Mouse (Mus musculus) myocyte (in vitro differentiated cells): ENCODE results near the gene Nelfe. TPM values are rescaled to one million over a fixed set of nuclear protein-coding genes. Genes with fewer than 3 reads are reported as not detected.
"Not testable (repeated sequence)": the region's sequence is repeated elsewhere in the genome, so short reads cannot be mapped to it uniquely, and the experiment has no call there.

Experiments used
- H3K27me3 ChIP-seq: one replicate; pipeline ENCODE4 v1.6.1; 2011; ENCODE audit not compliant: control insufficient read depth, insufficient read depth, insufficient read length
- H3K36me3 ChIP-seq: one replicate; pipeline ENCODE4 v1.6.1; 2011; ENCODE audit not compliant: control insufficient read depth, insufficient read depth
- H3K4me2 ChIP-seq: one replicate; pipeline ENCODE4 v1.6.1; 2011; ENCODE audit warnings: low read depth, control low read depth
- H3K4me3 ChIP-seq: one replicate; pipeline ENCODE4 v1.5.1; 2011; ENCODE audit warnings: mild to moderate bottlenecking, control low read depth, moderate library complexity
- H3K79me2 ChIP-seq: one replicate; pipeline ENCODE4 v1.6.1; 2011; ENCODE audit not compliant: control insufficient read depth, insufficient read depth
- H3ac ChIP-seq: one replicate; pipeline ENCODE4 v1.6.1; 2011; ENCODE audit not compliant: control insufficient read depth, insufficient read length
- CEBPB ChIP-seq: IDR thresholded peaks from 2 replicates; pipeline ENCODE4 v1.6.1; 2011; ENCODE audit warnings: mild to moderate bottlenecking, moderate library complexity; ENCODE audit not compliant: poor library complexity, insufficient read depth, severe bottlenecking
- E2F4 ChIP-seq: IDR thresholded peaks from one replicate; pipeline ENCODE4 v1.6.1; 2011; ENCODE audit warnings: mild to moderate bottlenecking, control low read depth, moderate library complexity; ENCODE audit not compliant: insufficient read depth
- MAX ChIP-seq: IDR thresholded peaks from one replicate; pipeline ENCODE4 v1.6.1; 2011; ENCODE audit warnings: low read depth, mild to moderate bottlenecking, control low read depth
- MYOD1 ChIP-seq, 3 experiments: IDR thresholded peaks; one replicate each; pipeline ENCODE4 v1.6.1; 2011; ENCODE audit warnings: control low read depth in 2 of 3, low read depth in 2 of 3, mild to moderate bottlenecking in 2 of 3, moderate library complexity in 1 of 3; ENCODE audit not compliant: insufficient read length in 2 of 3, control insufficient read depth in 1 of 3
- MYOG ChIP-seq, 3 experiments: IDR thresholded peaks; one replicate each; pipeline ENCODE4 v1.6.1; 2011; ENCODE audit warnings: control low read depth in 2 of 3, low read depth in 2 of 3, mild to moderate bottlenecking in 2 of 3; ENCODE audit not compliant: insufficient read length in 2 of 3, control insufficient read depth in 1 of 3, insufficient read depth in 1 of 3
- POLR2A ChIP-seq: IDR thresholded peaks from one replicate; pipeline ENCODE4 v1.6.1; 2011; ENCODE audit warnings: low read depth, mild to moderate bottlenecking, control low read depth, moderate library complexity; ENCODE audit not compliant: insufficient read length
- POLR2AphosphoS2 ChIP-seq: IDR thresholded peaks from one replicate; pipeline ENCODE4 v1.6.1; 2011; ENCODE audit warnings: low read depth, control low read depth; ENCODE audit not compliant: insufficient read length
- REST ChIP-seq: IDR thresholded peaks from one replicate; pipeline ENCODE4 v1.6.1; 2011; ENCODE audit warnings: mild to moderate bottlenecking, control low read depth, moderate library complexity; ENCODE audit not compliant: insufficient read depth, insufficient read length
- SRF ChIP-seq: IDR thresholded peaks from one replicate; pipeline ENCODE4 v1.6.1; 2011; ENCODE audit warnings: low read depth; ENCODE audit not compliant: control insufficient read depth, insufficient read length
- TCF12 ChIP-seq: IDR thresholded peaks from one replicate; pipeline ENCODE4 v1.6.1; 2011; ENCODE audit warnings: mild to moderate bottlenecking, control low read depth; ENCODE audit not compliant: poor library complexity, insufficient read depth, severe bottlenecking
- TCF3 ChIP-seq: IDR thresholded peaks from one replicate; pipeline ENCODE4 v1.6.1; 2011; ENCODE audit warnings: low read depth, control low read depth; ENCODE audit not compliant: insufficient read length
- USF1 ChIP-seq: IDR thresholded peaks from one replicate; pipeline ENCODE4 v1.6.1; 2011; ENCODE audit warnings: low read depth, mild to moderate bottlenecking, control low read depth, moderate library complexity
- polyA plus RNA-seq: library from polyadenylated mRNA; unstranded; fragments of >200 nt; fragmentation: generic; extraction: Trizol; gene quantifications from one replicate; pipeline ENCODE4 v1.2.1, GENCODE M21; 2012; ENCODE audit warnings: missing spikeins

Nelfe gene
- polyA plus RNA-seq, 1 experiment: 60.0 TPM

DNA sequence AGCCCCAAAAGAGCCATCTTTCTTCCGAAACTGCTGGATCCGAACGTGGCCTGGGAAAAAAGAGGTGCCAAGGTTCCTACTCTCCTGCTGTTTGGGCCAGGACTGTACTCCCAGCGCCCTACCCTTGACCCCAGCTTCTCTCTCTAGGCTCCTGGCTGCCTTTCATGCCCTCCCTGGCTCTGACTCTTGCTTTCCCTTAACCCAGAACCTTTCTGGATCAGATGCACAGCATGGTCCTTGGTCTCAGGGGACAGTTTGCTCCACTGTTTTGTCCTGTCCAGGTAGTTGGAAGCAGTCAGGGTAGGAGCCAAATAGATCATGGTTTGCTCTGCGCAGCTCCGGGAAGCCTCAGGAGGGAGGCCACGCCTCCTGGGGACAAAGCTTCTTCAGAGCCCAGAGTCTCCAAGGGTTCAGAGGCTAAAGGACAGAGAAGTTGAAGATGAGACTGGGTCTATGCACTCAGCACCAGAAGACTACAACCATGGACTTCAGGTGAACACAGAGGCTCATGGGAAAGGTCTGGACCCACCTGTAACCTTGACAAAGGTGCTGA is 35.3 kb upstream of the Nelfe start:
- Histone ChIP-seq H3K4me3 (no peak overlapping the region), H3K4me2 (no peak overlapping the region)

GRCm38 (mm10) chr17:34830776-34831175 is 19.4 kb upstream of the Nelfe start:
- Histone ChIP-seq H3K36me3 (peaks cover 20% of the 10 kb centered on the region), H3K79me2 (peaks cover 15% of the 10 kb centered on the region)
- not testable (repeated sequence) for H3K27me3 ChIP-seq, H3ac ChIP-seq, H3K4me3 ChIP-seq, H3K4me2 ChIP-seq

More for the DNA sequence above, 35.3 kb upstream of the Nelfe start:
- Histone ChIP-seq H3ac (no peak overlapping the region), H3K36me3 (no peaks in the 10 kb centered on the region), H3K27me3 (no peaks in the 10 kb centered on the region), H3K79me2 (no peaks in the 10 kb centered on the region)
- TF ChIP-seq POLR2A: no peak
- TF ChIP-seq MAX: no peak
- TF ChIP-seq E2F4: no peak
- TF ChIP-seq USF1: no peak
- TF ChIP-seq TCF3: no peak
- no peak for TF ChIP-seq POLR2AphosphoS2
- no peak for TF ChIP-seq CEBPB
- TF ChIP-seq TCF12: no peak
- TF ChIP-seq MYOG (IDR thresholded peaks at IDR 0.05; ENCODE audit: control insufficient read depth in 1 of 3, insufficient read depth in 1 of 3, insufficient read length in 2 of 3, low read depth in 2 of 3): no peak
- TF ChIP-seq MYOD1 (IDR thresholded peaks at IDR 0.05; ENCODE audit: control insufficient read depth in 1 of 3, insufficient read length in 2 of 3, low read depth in 2 of 3): no peak
- no peak for TF ChIP-seq REST
- no peak for TF ChIP-seq SRF

- Histone ChIP-seq H3K36me3 (no peaks in the 10 kb centered on the region), H3K27me3 (no peaks in the 10 kb centered on the region), H3K4me2 (peak overlapping the region; percentile 95), H3K79me2 (peaks cover 33% of the 10 kb centered on the region), H3K4me3 (peak overlapping the region; percentile 96), H3ac (peak overlapping the region; percentile 12)
- TF ChIP-seq REST (no peak), POLR2AphosphoS2 (no peak), POLR2A (peak; percentile 28)
These were observed 13.9 kb upstream of the Nelfe start for GRCm38 (mm10) chr17:34836155-34836855.

GRCm38 (mm10) chr17:34836856-34837221 is 13.4 kb upstream of the Nelfe start, which contains the start of the genes Stk19 and Dxo:
TSS of gene Stk19 (minus strand) at chr17:34836945.
TSS of gene Dxo (plus strand) at chr17:34837019.
- peak within 1 kb of the TSS; percentile 12 for H3ac ChIP-seq
- H3K4me2 ChIP-seq: peak within 1 kb of the TSS; percentile 95
- peaks cover 33% of the 10 kb centered on the region for H3K79me2 ChIP-seq
- TF ChIP-seq CEBPB: no peak
- no peak for TF ChIP-seq TCF12
- TF ChIP-seq E2F4: peak; percentile 75
- peak; percentile 92 for TF ChIP-seq POLR2AphosphoS2
- TF ChIP-seq POLR2A: peak; percentile 92
- no peak for TF ChIP-seq REST
- TF ChIP-seq SRF: peak; percentile 83
- H3K27me3 ChIP-seq: no peaks in the 10 kb centered on the region
- peak within 1 kb of the TSS; percentile 96 for H3K4me3 ChIP-seq
- H3K36me3 ChIP-seq: peaks cover 3% of the 10 kb centered on the region

- TF ChIP-seq POLR2A: no peak
- TF ChIP-seq SRF: no peak
- TF ChIP-seq TCF12: no peak
- TF ChIP-seq REST: no peak
- no peak for TF ChIP-seq CEBPB
- no peak for TF ChIP-seq USF1
- TF ChIP-seq MAX: no peak
- no peak for TF ChIP-seq MYOD1 (IDR thresholded peaks at IDR 0.05; ENCODE audit: control insufficient read depth in 1 of 3, insufficient read length in 2 of 3, low read depth in 2 of 3)
- TF ChIP-seq POLR2AphosphoS2: no peak
- TF ChIP-seq MYOG (IDR thresholded peaks at IDR 0.05; ENCODE audit: control insufficient read depth in 1 of 3, insufficient read depth in 1 of 3, insufficient read length in 2 of 3, low read depth in 2 of 3): no peak
- TF ChIP-seq E2F4: no peak
- no peak for TF ChIP-seq TCF3
- Histone ChIP-seq H3K27me3 (no peaks in the 10 kb centered on the region), H3ac (peak overlapping the region; percentile 12), H3K79me2 (peaks cover 33% of the 10 kb centered on the region), H3K4me3 (peak overlapping the region; percentile 96), H3K36me3 (peaks cover 5% of the 10 kb centered on the region), H3K4me2 (peak overlapping the region; percentile 79)
These were observed 12.5 kb upstream of the Nelfe start for GRCm38 (mm10) chr17:34837464-34838324.
